Mouse (Mus musculus) heart, embryonic 14.5 days (tissue): ENCODE data around the gene Snupn. TPM values are rescaled to one million over a fixed set of nuclear protein-coding genes. Genes with fewer than 3 reads are reported as not detected.
A peak's percentile ranks its signal among the peaks of the same experiment; 100 is the strongest.

Experiments used
- ATAC-seq: fragments of 200-750 bp; cut with Nextera tagmentation; 2 replicates; pipeline ENCODE4 v1.8.0; 2017; ENCODE audit warnings: low read depth, moderate TSS enrichment; ENCODE audit not compliant: insufficient number of reproducible peaks, insufficient read depth, low FRiP score
- H3K27ac ChIP-seq, 2 experiments: fragments of 200-500 bp in 1 of 2; fragments of 300-500 bp in 1 of 2; sonication (generic) in 1 of 2; replicated peaks in 1 of 2; 2 replicates each; pipeline ENCODE4 v1.5.1; 2012 to 2014; ENCODE audit warnings: low read depth in 2 of 2, low read length in 2 of 2, control low read depth in 1 of 2, mild to moderate bottlenecking in 1 of 2, mixed read lengths in 1 of 2; ENCODE audit not compliant: control insufficient read depth in 1 of 2, insufficient read depth in 1 of 2
- H3K27me3 ChIP-seq: fragments of 300-500 bp; sonication (generic); 2 replicates; pipeline ENCODE4 v1.6.1; 2014; ENCODE audit warnings: mild to moderate bottlenecking, low read length, control low read depth; ENCODE audit not compliant: control insufficient read depth, insufficient read depth
- H3K36me3 ChIP-seq: fragments of 300-500 bp; sonication (generic); 2 replicates; pipeline ENCODE4 v1.6.1; 2014; ENCODE audit warnings: mild to moderate bottlenecking, control low read depth, low read length, mixed read lengths; ENCODE audit not compliant: control insufficient read depth, insufficient read depth
- H3K4me1 ChIP-seq, 2 experiments: fragments of 200-500 bp in 1 of 2; fragments of 300-500 bp in 1 of 2; sonication (generic) in 1 of 2; 2 replicates each; pipeline ENCODE4 v1.6.1; 2012 to 2014; ENCODE audit warnings: low read length in 2 of 2, control low read depth in 1 of 2, mixed read lengths in 1 of 2; ENCODE audit not compliant: control insufficient read depth in 2 of 2, insufficient read depth in 2 of 2
- H3K4me2 ChIP-seq: fragments of 300-500 bp; sonication (generic); 2 replicates; pipeline ENCODE4 v1.6.1; 2014; ENCODE audit warnings: mild to moderate bottlenecking, low read length
- H3K4me3 ChIP-seq, 2 experiments: fragments of 200-500 bp in 1 of 2; fragments of 300-500 bp in 1 of 2; sonication (generic) in 1 of 2; 2 replicates each; pipeline ENCODE4 v1.5.1; 2012 to 2014; ENCODE audit warnings: low read length in 2 of 2, mild to moderate bottlenecking in 2 of 2, control low read depth in 1 of 2, low read depth in 1 of 2, moderate library complexity in 1 of 2; ENCODE audit not compliant: control insufficient read depth in 1 of 2, insufficient read depth in 1 of 2
- H3K9ac ChIP-seq: fragments of 300-500 bp; sonication (generic); 2 replicates; pipeline ENCODE4 v1.6.1; 2014; ENCODE audit warnings: mild to moderate bottlenecking, low read length
- H3K9me3 ChIP-seq: fragments of 300-500 bp; sonication (generic); 2 replicates; pipeline ENCODE4 v1.6.1; 2016; ENCODE audit warnings: low read length, control low read depth; ENCODE audit not compliant: control insufficient read depth
- WGBS: fragments of 180-500 bp; shearing (Covaris S2); extraction: QIAGEN DNeasy Blood & Tissue Kit; methylation state at CpG from one replicate; pipeline ENCODE4 v1.1.7; 2014; 5-methylcytosine and 5-hydroxymethylcytosine counted together
- polyA plus RNA-seq: library from polyadenylated mRNA; unstranded; fragments of >200 nt; fragmentation: Nextera tagmentation; extraction: Ambion mirVana; gene quantifications from 2 replicates; pipeline ENCODE4 v1.2.1, GENCODE M21; 2014

Snupn gene
- polyA plus RNA-seq, 1 experiment from 2014 or later = 18.8 TPM

DNA sequence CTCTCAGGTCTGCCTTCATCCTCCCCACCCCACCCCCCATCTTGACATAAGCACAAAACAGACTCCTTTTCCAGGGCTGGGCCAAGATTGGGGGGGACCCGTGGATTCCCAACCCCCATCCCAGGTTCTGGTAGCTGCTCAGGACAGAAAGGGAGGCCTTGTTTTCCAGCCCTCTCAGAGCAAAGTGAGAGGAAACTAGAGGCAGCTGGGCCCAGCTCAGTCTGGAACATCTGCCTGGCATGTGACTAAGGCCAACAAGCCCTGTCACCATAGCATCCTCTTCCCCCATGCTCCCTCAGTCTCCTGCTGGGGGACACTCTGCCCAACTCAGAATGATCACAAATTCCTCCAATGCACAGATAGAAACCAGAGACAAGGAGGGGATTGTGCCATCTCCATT lies 35.6 kb upstream of the Snupn start:
- Histone ChIP-seq H3K27me3 (no peaks in the 10 kb centered on the region), H3K4me1 (no peaks in the 10 kb centered on the region; a peak in 1 of 4 replicates), H3K9ac (no peak overlapping the region), H3K4me3 (no peak overlapping the region), H3K27ac (no peak overlapping the region), H3K36me3 (peaks cover 57% of the 10 kb centered on the region), H3K9me3 (no peaks in the 10 kb centered on the region), H3K4me2 (no peak overlapping the region)
- 65% methylated on average over 1 of the region's 1 CpGs for WGBS
- no peak for ATAC-seq

DNA sequence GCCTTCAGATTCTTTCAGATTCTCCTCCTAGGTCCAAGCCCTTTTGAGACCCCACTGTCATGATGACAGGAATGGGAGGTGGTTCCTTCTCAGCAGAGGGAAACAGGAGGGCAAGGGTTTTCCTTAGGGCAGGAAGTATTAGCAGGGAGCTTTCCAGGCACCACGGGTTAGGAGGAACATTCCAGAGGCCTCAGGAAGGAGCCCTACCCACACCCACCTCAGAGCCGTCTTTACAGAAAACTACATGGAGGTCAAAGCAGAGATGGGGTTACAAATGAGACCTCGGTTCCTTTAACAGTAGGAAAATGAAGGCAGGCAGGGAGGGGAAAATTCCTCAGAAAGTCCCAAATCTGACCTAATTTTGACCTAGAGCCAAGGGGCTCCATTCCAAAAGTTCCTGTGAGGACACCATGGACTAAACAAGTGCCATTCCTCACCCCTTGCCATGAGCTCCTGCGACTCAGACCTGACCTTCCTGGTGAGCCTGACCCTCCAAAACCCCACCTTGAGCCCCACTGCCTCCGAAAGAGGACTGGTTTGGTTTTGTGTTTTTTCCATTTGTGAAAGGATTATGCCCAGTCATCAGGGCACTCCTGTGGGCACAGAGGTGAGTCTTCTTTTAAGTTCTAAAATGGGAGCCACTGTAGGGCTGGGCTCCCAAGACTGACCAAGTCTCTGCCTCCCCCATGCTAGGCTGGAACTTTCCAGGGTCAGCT lies 34.8 kb upstream of the Snupn start:
- ATAC-seq = no peak
- Histone ChIP-seq H3K9ac (no peak overlapping the region), H3K36me3 (peaks cover 62% of the 10 kb centered on the region)

DNA sequence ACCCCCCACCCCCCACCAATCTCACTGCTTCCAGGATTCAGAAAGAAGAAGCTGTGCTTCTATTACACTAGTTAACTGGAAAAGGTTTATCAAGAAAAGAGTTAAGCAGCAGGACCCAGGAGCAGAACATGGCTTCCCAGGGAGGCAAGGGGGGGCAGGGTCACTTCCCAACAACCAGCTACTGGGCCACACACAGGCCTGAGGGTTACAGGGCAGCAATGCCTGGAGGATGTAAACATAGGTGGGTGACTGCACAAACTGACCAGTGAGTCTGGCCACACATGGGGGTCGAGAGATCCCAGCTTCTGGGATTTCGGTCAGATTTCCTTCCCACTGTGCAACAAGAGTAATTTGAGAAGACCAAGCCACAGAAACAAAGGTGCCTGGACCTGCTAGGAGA lies 33.5 kb upstream of the Snupn start:
- Histone ChIP-seq H3K4me3 (no peak overlapping the region), H3K4me1 (no peaks in the 10 kb centered on the region; a peak in 1 of 4 replicates), H3K36me3 (peaks cover 74% of the 10 kb centered on the region), H3K9ac (no peak overlapping the region), H3K9me3 (no peaks in the 10 kb centered on the region), H3K4me2 (no peak overlapping the region), H3K27me3 (no peaks in the 10 kb centered on the region), H3K27ac (no peak overlapping the region)
- ATAC-seq = no peak
- WGBS = 89% methylated on average over 2 of the region's 2 CpGs

More for the DNA sequence above, 34.8 kb upstream of the Snupn start:
- Histone ChIP-seq H3K27ac (no peak overlapping the region), H3K4me2 (no peak overlapping the region), H3K27me3 (no peaks in the 10 kb centered on the region), H3K4me3 (no peak overlapping the region), H3K4me1 (no peaks in the 10 kb centered on the region; a peak in 1 of 4 replicates), H3K9me3 (no peaks in the 10 kb centered on the region)
- WGBS = 67% methylated on average over 5 of the region's 5 CpGs

DNA sequence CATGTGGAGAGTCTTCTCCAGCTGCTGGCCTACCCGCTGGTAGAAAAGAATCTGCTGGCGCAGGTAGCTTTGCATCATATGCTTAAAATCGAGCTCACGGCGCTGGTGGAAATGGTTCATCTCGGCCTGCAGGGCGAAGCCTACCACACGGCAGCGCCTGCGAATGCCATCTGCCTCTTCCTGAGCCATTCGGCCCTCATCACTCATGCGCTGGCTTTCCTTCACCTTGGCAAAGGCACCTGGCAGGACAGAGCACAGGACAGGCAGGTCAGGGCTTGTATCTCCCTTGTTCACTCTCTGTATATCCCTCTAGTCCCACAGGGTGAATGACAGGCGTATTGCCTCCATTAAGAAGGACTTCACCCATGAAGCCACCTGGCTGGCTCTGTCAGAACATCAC lies 32.2 kb upstream of the Snupn start:
- H3K9me3 ChIP-seq = no peaks in the 10 kb centered on the region
- WGBS = 94% methylated on average over 13 of the region's 13 CpGs
- no peak overlapping the region for H3K4me3 ChIP-seq
- peaks cover 7 to 10% of the 10 kb centered on the region in 2 experiments for H3K4me1 ChIP-seq
- no peak for ATAC-seq
- H3K9ac ChIP-seq = no peak overlapping the region
- peaks cover 83% of the 10 kb centered on the region for H3K36me3 ChIP-seq
- H3K4me2 ChIP-seq = no peak overlapping the region
- H3K27me3 ChIP-seq = no peaks in the 10 kb centered on the region
- H3K27ac ChIP-seq = no peak overlapping the region

DNA sequence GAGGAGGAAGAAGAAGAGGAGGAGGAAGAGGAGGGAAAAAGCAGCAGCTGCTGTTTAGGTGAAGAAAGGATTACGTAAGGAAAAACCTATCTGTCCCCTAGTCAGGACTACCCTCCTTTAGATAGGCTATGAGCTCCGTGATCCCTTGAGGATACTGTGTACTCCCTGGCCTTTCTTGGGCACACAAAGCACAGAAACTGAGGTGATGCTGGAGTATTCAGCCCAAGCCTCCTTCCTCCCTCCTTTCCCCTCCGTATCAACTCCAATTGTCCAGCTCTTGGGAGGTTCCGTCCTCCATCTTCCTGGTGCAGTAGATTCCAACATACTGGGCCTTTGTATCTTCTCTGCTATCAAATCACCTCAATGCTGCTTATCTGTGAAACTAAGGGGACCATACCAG lies 27.9 kb upstream of the Snupn start:
- H3K27ac ChIP-seq = peak overlapping the region; percentile 86
- no peaks in the 10 kb centered on the region for H3K9me3 ChIP-seq
- H3K4me2 ChIP-seq = peak overlapping the region; percentile 95
- ATAC-seq = no peak
- 77% methylated on average over 4 of the region's 4 CpGs for WGBS
- H3K4me1 ChIP-seq = peaks cover 36 to 41% of the 10 kb centered on the region in 2 experiments
- 0 out of 4 replicates have a peak overlapping the region, but pooled peaks of 1 of the 2 experiments have one; percentile 65 for H3K4me3 ChIP-seq
- H3K9ac ChIP-seq = peak overlapping the region; percentile 72
- no peaks in the 10 kb centered on the region for H3K27me3 ChIP-seq
- H3K36me3 ChIP-seq = peaks cover 50% of the 10 kb centered on the region

DNA sequence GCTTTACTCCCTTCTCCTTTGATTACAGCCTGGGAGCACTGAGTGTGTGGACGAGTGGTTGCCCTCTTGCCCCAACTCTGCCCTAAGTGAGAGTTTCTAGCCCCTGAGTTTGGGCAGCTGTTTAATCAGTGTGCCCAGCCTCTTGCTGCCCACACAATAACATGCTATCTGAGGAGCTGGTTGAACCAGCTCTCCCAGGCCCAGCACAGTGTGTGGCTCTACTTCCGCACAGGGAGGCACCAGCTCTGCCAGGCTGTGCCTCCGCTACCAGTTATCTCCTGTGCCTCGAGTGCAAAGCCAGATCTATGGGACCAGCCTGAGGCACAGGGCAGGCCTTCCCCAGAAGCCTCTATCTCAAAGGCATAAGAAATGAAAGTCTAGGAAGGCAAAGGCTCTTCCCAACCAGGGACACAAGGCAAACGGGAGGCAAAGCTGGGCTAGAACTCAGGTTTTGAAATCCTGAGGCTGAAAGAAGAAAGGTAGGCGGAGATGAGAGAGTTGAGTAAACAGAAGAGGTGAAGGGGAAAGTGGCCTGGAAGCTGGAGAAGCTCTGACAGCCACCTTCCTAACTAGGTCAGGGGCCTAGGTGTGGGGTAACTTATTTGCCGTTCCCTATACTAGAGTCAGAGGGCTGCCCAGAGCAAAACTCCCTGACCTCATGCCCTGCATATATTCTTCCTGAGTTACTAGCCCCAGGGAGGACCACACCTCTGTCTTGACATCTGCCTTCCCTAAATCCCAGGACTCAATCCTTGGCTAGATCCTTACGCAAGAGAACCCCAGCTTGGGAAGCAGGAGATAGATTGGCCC lies 26.6 kb upstream of the Snupn start:
- Histone ChIP-seq H3K4me3 (peak overlapping the region; percentile 35 to 65), H3K27me3 (no peaks in the 10 kb centered on the region), H3K9ac (peak overlapping the region; percentile 72), H3K4me2 (peak overlapping the region; percentile 95), H3K36me3 (peaks cover 37% of the 10 kb centered on the region), H3K9me3 (no peaks in the 10 kb centered on the region), H3K27ac (peak overlapping the region; percentile 86), H3K4me1 (peaks cover 39 to 47% of the 10 kb centered on the region in 2 experiments)
- ATAC-seq = no peak
- WGBS = 37% methylated on average over 8 of the region's 8 CpGs

DNA sequence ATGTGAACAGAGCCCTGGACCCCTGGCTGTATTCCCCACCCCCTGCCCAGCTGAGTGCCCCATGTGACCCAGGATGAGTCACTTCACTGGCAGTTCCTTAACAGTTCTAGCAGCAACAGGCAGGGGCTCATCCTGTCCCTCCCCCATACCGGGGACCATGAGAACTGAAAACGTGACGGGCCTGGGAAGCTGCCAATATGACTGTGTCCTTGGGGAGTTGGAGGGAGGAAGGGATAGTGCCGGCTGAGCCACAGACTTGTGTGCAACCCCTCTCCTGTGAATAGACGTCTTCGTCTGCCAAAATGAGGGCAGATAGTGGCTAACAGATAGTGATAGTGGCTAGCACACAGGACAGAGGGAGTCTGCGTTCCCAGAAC lies 26.0 kb upstream of the Snupn start:
- peaks cover 31% of the 10 kb centered on the region for H3K36me3 ChIP-seq
- peak; percentile 83 for ATAC-seq
- H3K9me3 ChIP-seq = no peaks in the 10 kb centered on the region
- H3K9ac ChIP-seq = peak overlapping the region; percentile 72
- peak overlapping the region; percentile 95 for H3K4me2 ChIP-seq
- H3K4me1 ChIP-seq = peaks cover 39 to 47% of the 10 kb centered on the region in 2 experiments
- WGBS = under 1% methylated on average over 7 of the region's 7 CpGs
- H3K4me3 ChIP-seq = peak overlapping the region; percentile 35 to 65
- no peaks in the 10 kb centered on the region for H3K27me3 ChIP-seq
- H3K27ac ChIP-seq = peak overlapping the region; percentile 86
